Mouse (Mus musculus): ENCODE results near the gene Doc2a. TPM values are rescaled to one million over a fixed set of nuclear protein-coding genes. Genes with fewer than 3 reads are reported as not detected.

Doc2a gene
- polyA plus RNA-seq, 1 experiment, result not detected

DNA sequence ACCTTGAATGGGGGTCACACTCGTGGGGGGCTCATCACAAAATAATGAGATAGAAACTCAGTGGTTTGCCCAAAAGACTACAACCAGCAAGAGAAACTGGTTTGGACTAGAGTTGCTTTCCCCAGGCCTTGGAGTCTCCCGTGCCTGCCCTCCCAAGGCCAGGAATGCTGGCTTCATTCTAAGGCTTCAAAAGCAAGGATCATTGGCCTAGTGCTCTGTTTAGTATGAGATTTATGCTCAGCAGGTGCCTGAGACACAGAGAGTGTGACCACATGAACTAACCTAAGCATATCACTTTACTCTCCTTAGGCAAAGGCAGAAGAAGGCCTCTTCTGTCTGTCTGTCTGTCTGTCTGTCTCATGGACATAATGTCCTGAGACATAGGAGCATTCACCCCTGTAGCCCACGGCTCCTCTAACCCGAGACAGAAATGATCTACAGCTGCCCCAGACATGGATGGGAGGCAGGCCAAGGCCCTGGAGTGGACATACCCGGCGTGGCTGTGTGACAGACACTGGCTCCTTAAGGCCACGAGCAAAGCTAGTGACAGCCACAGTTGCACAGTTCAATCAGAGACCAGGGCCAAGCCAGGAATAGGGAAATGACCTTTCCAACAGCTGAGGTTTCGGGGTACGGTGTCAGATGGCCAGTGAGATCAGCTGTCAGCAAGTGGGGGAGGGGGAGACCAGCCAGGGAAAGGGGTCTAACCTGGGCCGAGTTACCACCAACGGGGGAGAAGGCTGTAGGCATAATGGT, 44.9 kb upstream of the Doc2a start:
- Histone ChIP-seq H3K4me1 (ENCODE audit: control insufficient read depth, insufficient read depth, insufficient read length, low read length) (peaks cover 12% of the 10 kb centered on the region), H3K27me3 (ENCODE audit: control insufficient read depth, insufficient read depth, low read length) (no peaks in the 10 kb centered on the region), H3K27ac (ENCODE audit: insufficient read depth, low read depth, low read length) (no peak overlapping the region), H3K36me3 (ENCODE audit: control insufficient read depth, insufficient read depth, low read length) (peaks cover under 1% of the 10 kb centered on the region; the same call in 1 of the 2 replicates), H3K4me3 (ENCODE audit: low read depth, low read length) (no peak overlapping the region)
- no peak for TF ChIP-seq CTCF (IDR thresholded peaks at IDR 0.05; ENCODE audit: extremely low read depth, insufficient read length, insufficient replicate concordance, low read depth, low read length)
- no peak for TF ChIP-seq POLR2A (IDR thresholded peaks at IDR 0.05; ENCODE audit: low read depth, low read length)
- WGBS, result 88% methylated on average over 11 of the region's 11 CpGs

DNA sequence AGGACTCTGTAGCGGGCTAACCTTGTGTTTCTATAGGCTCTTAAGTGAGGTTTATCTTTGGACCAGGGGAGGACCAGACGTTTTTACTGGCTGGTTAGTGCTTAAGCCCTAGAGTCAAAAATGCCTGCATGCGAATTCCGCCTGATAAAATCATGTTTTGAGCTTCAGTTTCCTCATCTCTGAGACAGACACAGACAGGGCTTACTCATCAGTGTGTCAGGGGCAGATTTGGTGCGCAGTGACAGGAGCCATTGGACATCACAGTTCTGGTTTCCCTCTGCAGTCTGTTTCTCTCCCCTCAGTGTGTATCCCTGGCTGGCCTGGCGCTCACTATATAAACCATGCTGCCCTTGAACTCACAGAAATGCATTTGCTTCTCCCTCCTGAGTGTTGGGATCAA, 44.0 kb upstream of the Doc2a start:
- Histone ChIP-seq H3K27ac (ENCODE audit: insufficient read depth, low read depth, low read length) (no peak overlapping the region), H3K27me3 (ENCODE audit: control insufficient read depth, insufficient read depth, low read length) (no peaks in the 10 kb centered on the region), H3K4me3 (ENCODE audit: low read depth, low read length) (no peak overlapping the region), H3K36me3 (ENCODE audit: control insufficient read depth, insufficient read depth, low read length) (no peaks in the 10 kb centered on the region), H3K4me1 (ENCODE audit: control insufficient read depth, insufficient read depth, insufficient read length, low read length) (peaks cover 17% of the 10 kb centered on the region)
- TF ChIP-seq CTCF (IDR thresholded peaks at IDR 0.05; ENCODE audit: extremely low read depth, insufficient read length, insufficient replicate concordance, low read depth, low read length) (no peak), POLR2A (IDR thresholded peaks at IDR 0.05; ENCODE audit: low read depth, low read length) (no peak)
- 92% methylated on average over 6 of the region's 6 CpGs for WGBS

- no peak overlapping the region for H3K27ac ChIP-seq (ENCODE audit: insufficient read depth, low read depth, low read length)
- no peaks in the 10 kb centered on the region for H3K36me3 ChIP-seq (ENCODE audit: control insufficient read depth, insufficient read depth, low read length)
- TF ChIP-seq CTCF (IDR thresholded peaks at IDR 0.05; ENCODE audit: extremely low read depth, insufficient read length, insufficient replicate concordance, low read depth, low read length) (no peak), POLR2A (IDR thresholded peaks at IDR 0.05; ENCODE audit: low read depth, low read length) (no peak)
- H3K4me3 ChIP-seq (ENCODE audit: low read depth, low read length), result no peak overlapping the region
- H3K4me1 ChIP-seq (ENCODE audit: control insufficient read depth, insufficient read depth, insufficient read length, low read length), result peaks cover 20% of the 10 kb centered on the region
- no peaks in the 10 kb centered on the region for H3K27me3 ChIP-seq (ENCODE audit: control insufficient read depth, insufficient read depth, low read length)
Measured at GRCm38 (mm10) chr7:126803751-126804150, 43.5 kb upstream of the Doc2a start.

GRCm38 (mm10) chr7:126806956-126807355, 40.3 kb upstream of the Doc2a start:
- H3K27ac ChIP-seq (ENCODE audit: insufficient read depth, low read depth, low read length), result peak overlapping the region; percentile 79
- no peak for TF ChIP-seq POLR2A (IDR thresholded peaks at IDR 0.05; ENCODE audit: low read depth, low read length)
- no peak for TF ChIP-seq CTCF (IDR thresholded peaks at IDR 0.05; ENCODE audit: extremely low read depth, insufficient read length, insufficient replicate concordance, low read depth, low read length)
- WGBS, result 16% methylated on average over 6 of the region's 6 CpGs
- H3K4me3 ChIP-seq (ENCODE audit: low read depth, low read length), result no peak overlapping the region
- peaks cover 18% of the 10 kb centered on the region for H3K4me1 ChIP-seq (ENCODE audit: control insufficient read depth, insufficient read depth, insufficient read length, low read length)
- H3K36me3 ChIP-seq (ENCODE audit: control insufficient read depth, insufficient read depth, low read length), result no peaks in the 10 kb centered on the region
- H3K27me3 ChIP-seq (ENCODE audit: control insufficient read depth, insufficient read depth, low read length), result no peaks in the 10 kb centered on the region

GRCm38 (mm10) chr7:126807405-126807804, 39.8 kb upstream of the Doc2a start:
- Histone ChIP-seq H3K4me1 (ENCODE audit: control insufficient read depth, insufficient read depth, insufficient read length, low read length) (peaks cover 18% of the 10 kb centered on the region), H3K27ac (ENCODE audit: insufficient read depth, low read depth, low read length) (peak overlapping the region; percentile 79), H3K36me3 (ENCODE audit: control insufficient read depth, insufficient read depth, low read length) (no peaks in the 10 kb centered on the region), H3K4me3 (ENCODE audit: low read depth, low read length) (no peak overlapping the region), H3K27me3 (ENCODE audit: control insufficient read depth, insufficient read depth, low read length) (no peaks in the 10 kb centered on the region)
- 38% methylated on average over 4 of the region's 4 CpGs for WGBS
- TF ChIP-seq POLR2A (IDR thresholded peaks at IDR 0.05; ENCODE audit: low read depth, low read length) (no peak), CTCF (IDR thresholded peaks at IDR 0.05; ENCODE audit: extremely low read depth, insufficient read length, insufficient replicate concordance, low read depth, low read length) (no peak)

DNA sequence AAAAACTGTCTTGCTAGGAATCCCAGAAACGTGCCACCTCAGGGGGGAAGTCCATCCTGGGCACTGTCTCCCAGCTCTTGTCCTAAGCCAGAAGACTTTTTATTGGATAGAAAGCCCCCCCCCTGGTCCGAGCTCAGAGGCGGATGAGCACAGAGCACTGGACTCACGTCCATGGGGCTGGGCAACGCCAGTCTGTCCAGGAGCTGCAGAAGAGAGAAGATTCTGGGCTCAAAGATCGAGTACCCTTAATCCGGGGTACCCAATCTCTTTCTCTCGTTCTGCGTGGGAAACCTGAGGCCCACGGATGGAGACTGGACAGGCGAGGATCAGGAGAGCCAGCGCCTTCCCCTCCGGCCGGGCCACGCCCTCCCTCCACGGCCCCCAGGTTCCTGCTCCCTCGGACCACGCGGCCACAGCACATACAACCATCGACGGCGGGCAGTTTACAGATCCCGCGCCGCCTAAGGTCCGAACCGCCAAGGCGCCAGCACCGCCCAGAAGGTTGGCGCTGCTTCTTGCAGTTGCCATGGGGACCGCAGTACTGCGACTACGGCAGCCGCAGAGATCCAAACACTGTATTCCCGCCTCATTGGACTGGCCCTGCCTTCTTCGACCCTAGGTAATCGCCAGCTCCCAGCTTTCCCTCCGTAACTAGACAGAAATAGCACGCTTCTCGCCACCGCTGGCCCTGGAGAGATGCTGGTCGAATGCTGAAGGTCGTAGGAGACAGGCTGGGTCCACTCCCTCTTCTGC, 38.3 kb upstream of the Doc2a start:
- WGBS, result 1% methylated on average over 43 of the region's 43 CpGs
- H3K36me3 ChIP-seq (ENCODE audit: control insufficient read depth, insufficient read depth, low read length), result no peaks in the 10 kb centered on the region
- H3K27me3 ChIP-seq (ENCODE audit: control insufficient read depth, insufficient read depth, low read length), result no peaks in the 10 kb centered on the region
- H3K4me3 ChIP-seq (ENCODE audit: low read depth, low read length), result peak overlapping the region; percentile 84
- peaks cover 18% of the 10 kb centered on the region for H3K4me1 ChIP-seq (ENCODE audit: control insufficient read depth, insufficient read depth, insufficient read length, low read length)
- H3K27ac ChIP-seq (ENCODE audit: insufficient read depth, low read depth, low read length), result no peak overlapping the region
- TF ChIP-seq POLR2A (IDR thresholded peaks at IDR 0.05; ENCODE audit: low read depth, low read length), result no peak
- no peak for TF ChIP-seq CTCF (IDR thresholded peaks at IDR 0.05; ENCODE audit: extremely low read depth, insufficient read length, insufficient replicate concordance, low read depth, low read length)

DNA sequence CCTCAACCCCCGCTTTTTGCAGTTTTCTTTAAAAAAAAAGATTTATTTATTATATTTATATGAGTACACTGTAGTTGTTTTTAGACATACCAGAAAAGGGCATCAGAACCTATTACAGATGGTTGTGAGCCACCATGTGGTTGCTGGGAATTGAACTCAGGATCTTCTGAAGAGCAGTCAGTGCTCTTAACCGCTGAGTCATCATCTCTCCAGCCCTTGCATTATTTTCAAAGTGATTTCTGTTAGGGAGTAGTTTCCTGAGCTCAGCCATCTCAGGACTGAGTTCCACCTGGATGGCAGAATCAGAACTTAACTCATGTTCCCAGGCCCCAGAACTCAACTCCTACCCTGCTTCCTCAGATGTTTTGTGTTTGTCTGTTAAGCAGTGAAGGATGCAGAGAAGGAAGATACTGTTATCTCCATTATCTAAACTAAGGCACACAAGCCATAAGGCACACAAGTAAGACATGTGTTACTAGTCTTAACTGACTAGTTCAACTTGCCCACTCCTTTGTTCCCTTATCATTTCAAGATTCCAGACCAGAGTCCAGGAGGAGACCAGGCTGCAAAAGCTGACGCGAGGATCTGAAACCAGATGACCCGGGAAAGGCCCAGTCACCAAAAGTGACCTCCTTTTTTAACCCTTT, 37.4 kb upstream of the Doc2a start:
- no peak overlapping the region for H3K27ac ChIP-seq (ENCODE audit: insufficient read depth, low read depth, low read length)
- TF ChIP-seq CTCF (IDR thresholded peaks at IDR 0.05; ENCODE audit: extremely low read depth, insufficient read length, insufficient replicate concordance, low read depth, low read length), result no peak
- TF ChIP-seq POLR2A (IDR thresholded peaks at IDR 0.05; ENCODE audit: low read depth, low read length), result no peak

More for the DNA sequence above, 37.4 kb upstream of the Doc2a start:
- H3K27me3 ChIP-seq (ENCODE audit: control insufficient read depth, insufficient read depth, low read length), result no peaks in the 10 kb centered on the region
- peaks cover 18% of the 10 kb centered on the region for H3K4me1 ChIP-seq (ENCODE audit: control insufficient read depth, insufficient read depth, insufficient read length, low read length)
- H3K36me3 ChIP-seq (ENCODE audit: control insufficient read depth, insufficient read depth, low read length), result no peaks in the 10 kb centered on the region
- no peak overlapping the region for H3K4me3 ChIP-seq (ENCODE audit: low read depth, low read length)
- WGBS, result 41% methylated on average over 5 of the region's 5 CpGs

Measured in small intestine, adult 2 months (tissue).